Mouse (Mus musculus): Measurements from ENCODE around the gene Vmn2r61.

Vmn2r61 gene

GRCm38 (mm10) chr7:42259753-42260152 lies at the start of gene Vmn2r61:
Gene Vmn2r61 (plus strand): TSS chr7:42260053.
- no peak for DNase-seq
